Mouse (Mus musculus) adrenal gland, postnatal 25 days (tissue): ENCODE measurements at regions not wholly inside any gene's neighbourhood (a gene's known extent, or its start where the extent isn't known, plus 50 kb on each side); places are given as distances from the start of the nearest gene placed in this dataset.

Source experiments
- DNase-seq: peaks from one replicate; pipeline ENCODE4 v3.0.0; 2021; ENCODE audit warnings: mixed read lengths

GRCm38 (mm10) chr2:79186878-79187277 lies 68.3 kb upstream of the Itga4 start:
- DNase-seq, result no peak

DNA sequence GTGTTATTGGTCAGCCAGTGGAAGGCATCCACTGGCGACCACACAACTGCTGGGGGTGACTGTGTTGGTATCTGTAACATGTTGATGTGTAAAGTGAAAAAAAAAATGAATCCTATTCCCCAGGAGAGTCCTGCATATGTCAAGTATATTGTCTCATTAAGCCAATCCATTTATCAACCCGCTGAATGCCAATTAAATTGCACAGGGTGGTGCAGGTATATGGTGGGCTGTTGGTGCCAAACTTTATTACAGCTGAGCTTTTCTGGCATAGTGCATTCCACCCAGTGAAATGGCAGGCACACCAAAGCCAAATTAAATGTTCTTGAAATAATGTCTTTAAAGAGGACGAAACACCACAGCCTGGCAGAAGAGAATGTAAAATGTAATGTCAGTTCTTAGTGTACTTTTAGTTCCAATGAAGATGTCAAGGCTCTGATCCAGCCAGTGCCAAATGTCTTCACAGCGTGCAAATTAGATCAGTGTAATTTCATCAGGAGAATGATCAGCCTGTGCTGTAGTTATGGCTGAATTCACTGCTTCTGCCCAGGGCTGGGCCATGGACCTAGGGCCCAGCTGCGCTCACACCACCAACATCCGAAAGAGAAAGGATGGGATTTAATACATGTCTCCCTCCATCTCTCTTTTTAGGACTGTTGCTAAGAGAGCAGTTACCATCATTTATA lies 66.6 kb upstream of the Itga4 start:
- DNase-seq, result no peak

- no peak for DNase-seq
Measured at GRCm38 (mm10) chr2:79193851-79194250, 61.4 kb upstream of the Itga4 start.

GRCm38 (mm10) chr2:79201677-79202076 lies 53.5 kb upstream of the Itga4 start:
- DNase-seq, result no peak
